Mouse (Mus musculus) layer of hippocampus, postnatal 25 days (tissue): Measurements from ENCODE around the gene Tbx6. TPM values are rescaled to one million over a fixed set of nuclear protein-coding genes. Genes with fewer than 3 reads are reported as not detected.

Experiments used
- DNase-seq, 2 experiments: peaks; one replicate each; pipeline ENCODE4 v3.0.0; 2022; ENCODE audit warnings: mixed read lengths in 2 of 2, low spot score in 1 of 2; ENCODE audit errors: extremely low spot score in 1 of 2
- total RNA-seq, 2 experiments: library from RNA; stranded (reverse); gene quantifications; 2 replicates each; pipeline ENCODE4 v1.2.3; 2021

Tbx6 gene
- total RNA-seq, 2 experiments from 2014 or later = 0.39 to 0.82 TPM

- peak; percentile 76 to 88 for DNase-seq
These were observed 27.6 kb downstream of the Tbx6 start for GRCm38 (mm10) chr7:126808703-126809455.

- DNase-seq = no peak
These were observed 28.6 kb downstream of the Tbx6 start for GRCm38 (mm10) chr7:126809723-126810369.

GRCm38 (mm10) chr7:126815726-126816222 is 34.5 kb downstream of the Tbx6 start:
- DNase-seq = no peak

- no peak for DNase-seq
These were observed 35.2 kb downstream of the Tbx6 start for GRCm38 (mm10) chr7:126816494-126816893.

- DNase-seq = no peak
These were observed 36.3 kb downstream of the Tbx6 start for GRCm38 (mm10) chr7:126817595-126817994.

- no peak for DNase-seq
These were observed 37.5 kb downstream of the Tbx6 start for GRCm38 (mm10) chr7:126818818-126819217.

- peak; percentile 64 to 92 for DNase-seq
These were observed 40.7 kb downstream of the Tbx6 start for GRCm38 (mm10) chr7:126821835-126822511.

GRCm38 (mm10) chr7:126822741-126823140 is 41.5 kb downstream of the Tbx6 start:
- peak in 1 of 2 experiments; percentile 31 for DNase-seq

GRCm38 (mm10) chr7:126823202-126823711 is 42.0 kb downstream of the Tbx6 start:
- DNase-seq = peak in 1 of 2 experiments; percentile 26

- DNase-seq = no peak
These were observed 42.7 kb downstream of the Tbx6 start for GRCm38 (mm10) chr7:126823940-126824339.

GRCm38 (mm10) chr7:126825403-126825802 is 44.1 kb downstream of the Tbx6 start:
- no peak for DNase-seq

GRCm38 (mm10) chr7:126825952-126826351 is 44.7 kb downstream of the Tbx6 start:
- no peak for DNase-seq

- DNase-seq = no peak
These were observed 50.3 kb downstream of the Tbx6 start, which contains the start of gene 4930451I11Rik for GRCm38 (mm10) chr7:126831539-126831938. TSS of gene 4930451I11Rik (minus strand) at chr7:126831639.

- DNase-seq = peak; percentile 67 to 82
These were observed 50.8 kb downstream of the Tbx6 start for GRCm38 (mm10) chr7:126832036-126832598.

GRCm38 (mm10) chr7:126833294-126833693 is 52.0 kb downstream of the Tbx6 start:
- no peak for DNase-seq

Other genes starting within 250 kb of the Tbx6 start
- 100 to 1,000 TPM; 184 to 193 TPM for gene Eif3c, start 215.1 kb upstream of the Tbx6 start, total RNA-seq
- gene Apobr, start 196.5 kb upstream of the Tbx6 start, total RNA-seq = 1 to 10 TPM in 1 of 2 experiments, under 1 TPM in 1; 0.28 to 1.1 TPM
- 10 to 100 TPM; 30.3 to 37.4 TPM for gene Cln3, start 195.7 kb upstream of the Tbx6 start, total RNA-seq
- not detected for gene Il27, start 186.5 kb upstream of the Tbx6 start, total RNA-seq
- 1 to 10 TPM; 5.8 to 8.6 TPM for gene Nupr1, start 150.6 kb upstream of the Tbx6 start, total RNA-seq
- 10 to 100 TPM; 30.5 to 35.1 TPM for gene Sgf29, start 132.2 kb upstream of the Tbx6 start, total RNA-seq
- 10 to 100 TPM in 1 of 2 experiments, 1 to 10 TPM in 1; 9.5 to 11.1 TPM for gene Sult1a1, start 105.1 kb upstream of the Tbx6 start, total RNA-seq
- gene Bola2, start 86.1 kb upstream of the Tbx6 start, total RNA-seq = 100 to 1,000 TPM; 104 to 112 TPM
- gene Slx1b, start 85.7 kb upstream of the Tbx6 start, total RNA-seq = 10 to 100 TPM; 16.4 to 19.4 TPM
- 100 to 1,000 TPM; 129 to 139 TPM for gene Coro1a, start 73.7 kb upstream of the Tbx6 start, total RNA-seq
- gene Mapk3, start 21.9 kb upstream of the Tbx6 start, total RNA-seq = 100 to 1,000 TPM; 147 to 168 TPM
- 1 to 10 TPM; 1.7 to 4.3 TPM for gene Gdpd3, start 15.1 kb upstream of the Tbx6 start, total RNA-seq
- 100 to 1,000 TPM; 268 to 293 TPM for gene Ypel3, start 4.5 kb upstream of the Tbx6 start, total RNA-seq
- 10 to 100 TPM; 53.3 to 55.0 TPM for gene Ppp4c, start 11.0 kb downstream of the Tbx6 start, total RNA-seq
- 10 to 100 TPM; 80.3 to 95.6 TPM for gene Fam57b, start 16.2 kb downstream of the Tbx6 start, total RNA-seq
- gene 4930451I11Rik, start 50.2 kb downstream of the Tbx6 start, total RNA-seq = not detected
- 10 to 100 TPM; 15.6 to 16.2 TPM for gene Doc2a, start 65.9 kb downstream of the Tbx6 start, total RNA-seq
- gene Hirip3, start 80.5 kb downstream of the Tbx6 start, total RNA-seq = 10 to 100 TPM; 19.5 to 31.1 TPM
- 10 to 100 TPM; 50.7 to 51.7 TPM for gene Ino80e, start 80.9 kb downstream of the Tbx6 start, total RNA-seq
- 100 to 1,000 TPM; 150 to 163 TPM for gene Taok2, start 103.2 kb downstream of the Tbx6 start, total RNA-seq
- gene Tmem219, start 141.4 kb downstream of the Tbx6 start, total RNA-seq = 10 to 100 TPM; 20.2 to 25.5 TPM
- 100 to 1,000 TPM; 150 to 160 TPM for gene Kctd13, start 147.4 kb downstream of the Tbx6 start, total RNA-seq
- gene Asphd1, start 168.1 kb downstream of the Tbx6 start, total RNA-seq = 10 to 100 TPM; 33.4 to 36.6 TPM
- gene Sez6l2, start 169.1 kb downstream of the Tbx6 start, total RNA-seq = 100 to 1,000 TPM; 411 to 438 TPM
- gene Cdipt, start 194.4 kb downstream of the Tbx6 start, total RNA-seq = 100 to 1,000 TPM; 157 to 177 TPM
- not detected for gene Cdiptos, start 194.6 kb downstream of the Tbx6 start, total RNA-seq
- 1 to 10 TPM; 7.0 to 7.4 TPM for gene Mvp, start 233.1 kb downstream of the Tbx6 start, total RNA-seq
- gene Pagr1b, start 235.0 kb downstream of the Tbx6 start, total RNA-seq = not detected
- gene Pagr1a, start 235.9 kb downstream of the Tbx6 start, total RNA-seq = 10 to 100 TPM; 20.5 to 27.7 TPM
- gene Gm42742, start 239.6 kb downstream of the Tbx6 start, total RNA-seq = 10 to 100 TPM; 51.0 to 57.8 TPM
- 100 to 1,000 TPM; 226 to 235 TPM for gene Prrt2, start 239.7 kb downstream of the Tbx6 start, total RNA-seq
- 100 to 1,000 TPM; 272 to 282 TPM for gene Maz, start 245.6 kb downstream of the Tbx6 start, total RNA-seq